Mouse (Mus musculus): ENCODE measurements around the gene Gng10. TPM values are rescaled to one million over a fixed set of nuclear protein-coding genes. Genes with fewer than 3 reads are reported as not detected.

Gng10 gene
- 10 to 100 TPM; 91.0 to 93.5 TPM for total RNA-seq (2021)
- long read RNA-seq, experiment 1, transcript Gng10-201 (3 exons, 1,192 nt): major isoform, 49 of 50 reads
- long read RNA-seq, experiment 1, partial matches to known transcripts: 0 of 50 reads
- long read RNA-seq, experiment 1, other reads (novel, unspliced or antisense): 0 of 50 reads
- long read RNA-seq, experiment 2, transcript Gng10-201 (3 exons, 1,192 nt): major isoform, 71 of 71 reads
- long read RNA-seq, experiment 2, partial matches to known transcripts: 0 of 71 reads
- long read RNA-seq, experiment 2, other reads (novel, unspliced or antisense): 0 of 71 reads

- TF ChIP-seq CTCF (conservative IDR thresholded peaks at IDR 0.05): peak; percentile 44
- DNase-seq (ENCODE audit: low spot score in 2 of 2): peak; percentile 59 to 62
- Histone ChIP-seq H3K4me3 (peak within 1 kb of the TSS; percentile 58), H3K27ac (peak within 1 kb of the TSS; percentile 97)
These were observed at the start of gene Gng10 for GRCm38 (mm10) chr4:59034918-59035785. TSS of gene Gng10 (plus strand) at chr4:59035088.

- Histone ChIP-seq H3K27ac (no peak overlapping the region), H3K4me3 (no peak overlapping the region)
- TF ChIP-seq CTCF (conservative IDR thresholded peaks at IDR 0.05): peak; percentile 97
- DNase-seq (ENCODE audit: low spot score in 2 of 2): peak; percentile 69 to 89
These were observed 49.7 kb upstream of the Gng10 start for GRCm38 (mm10) chr4:58985157-58985648.

- peak; percentile 81 to 85 for DNase-seq (ENCODE audit: low spot score in 2 of 2)
- H3K4me3 ChIP-seq: peak within 1 kb of the TSS; percentile 63
- H3K27ac ChIP-seq: peak within 1 kb of the TSS; percentile 72
- no peak for TF ChIP-seq CTCF (conservative IDR thresholded peaks at IDR 0.05)
These were observed 48.2 kb upstream of the Gng10 start, which contains the start of gene Ptgr1 for GRCm38 (mm10) chr4:58986540-58987190. TSS of gene Ptgr1 (minus strand) at chr4:58987119.

GRCm38 (mm10) chr4:58989303-58989898 lies 45.5 kb upstream of the Gng10 start:
- no peak overlapping the region for H3K27ac ChIP-seq
- TF ChIP-seq CTCF (conservative IDR thresholded peaks at IDR 0.05): no peak
- no peak overlapping the region for H3K4me3 ChIP-seq
- no peak for DNase-seq (ENCODE audit: low spot score in 2 of 2)

GRCm38 (mm10) chr4:58990609-58991434 lies 44.1 kb upstream of the Gng10 start:
- Histone ChIP-seq H3K27ac (no peak overlapping the region), H3K4me3 (no peak overlapping the region)
- no peak for TF ChIP-seq CTCF (conservative IDR thresholded peaks at IDR 0.05)
- DNase-seq (ENCODE audit: low spot score in 2 of 2): no peak

- no peak for DNase-seq (ENCODE audit: low spot score in 2 of 2)
- no peak for TF ChIP-seq CTCF (conservative IDR thresholded peaks at IDR 0.05)
- no peak overlapping the region for H3K4me3 ChIP-seq
- H3K27ac ChIP-seq: no peak overlapping the region
These were observed 42.7 kb upstream of the Gng10 start for GRCm38 (mm10) chr4:58992195-58992594.

GRCm38 (mm10) chr4:58994762-58995161 lies 40.1 kb upstream of the Gng10 start, which contains the start of gene Dnajc25:
TSS of gene Dnajc25 (plus strand) at chr4:58995062.
- no peak within 1 kb of the TSS for H3K4me3 ChIP-seq
- TF ChIP-seq CTCF (conservative IDR thresholded peaks at IDR 0.05): no peak
- no peak within 1 kb of the TSS for H3K27ac ChIP-seq
- DNase-seq (ENCODE audit: low spot score in 2 of 2): no peak

- Histone ChIP-seq H3K4me3 (no peak overlapping the region), H3K27ac (no peak overlapping the region)
- TF ChIP-seq CTCF (conservative IDR thresholded peaks at IDR 0.05): no peak
- DNase-seq (ENCODE audit: low spot score in 2 of 2): no peak
These were observed 39.6 kb upstream of the Gng10 start for GRCm38 (mm10) chr4:58995251-58995693.

- Histone ChIP-seq H3K4me3 (no peak overlapping the region), H3K27ac (no peak overlapping the region)
- no peak for TF ChIP-seq CTCF (conservative IDR thresholded peaks at IDR 0.05)
- DNase-seq (ENCODE audit: low spot score in 2 of 2): no peak
These were observed 37.8 kb upstream of the Gng10 start for GRCm38 (mm10) chr4:58997081-58997480.

- no peak for DNase-seq (ENCODE audit: low spot score in 2 of 2)
- no peak for TF ChIP-seq CTCF (conservative IDR thresholded peaks at IDR 0.05)
- no peak overlapping the region for H3K27ac ChIP-seq
- no peak overlapping the region for H3K4me3 ChIP-seq
These were observed 36.2 kb upstream of the Gng10 start for GRCm38 (mm10) chr4:58998688-58999087.

GRCm38 (mm10) chr4:58999686-59000085 lies 35.2 kb upstream of the Gng10 start:
- Histone ChIP-seq H3K4me3 (no peak overlapping the region), H3K27ac (no peak overlapping the region)
- peak; percentile 77 for DNase-seq (ENCODE audit: low spot score in 2 of 2)
- TF ChIP-seq CTCF (conservative IDR thresholded peaks at IDR 0.05): peak; percentile 98

All from layer of hippocampus, adult 2 months (tissue).